Mouse (Mus musculus) liver, postnatal 0 days (tissue): ENCODE results near the gene Ptgis. TPM values are rescaled to one million over a fixed set of nuclear protein-coding genes. Genes with fewer than 3 reads are reported as not detected.

Experiments used
- ATAC-seq: fragments of 200-750 bp; cut with Nextera tagmentation; 2 replicates; pipeline ENCODE4 v1.8.0; 2017; ENCODE audit warnings: mild to moderate bottlenecking, moderate library complexity
- DNase-seq: peaks from one replicate; pipeline ENCODE4 v3.0.0-alpha.2; 2016
- H3K27ac ChIP-seq: fragments of 300-500 bp; sonication (generic); 2 replicates; pipeline ENCODE4 v1.5.1; 2014; ENCODE audit warnings: antibody characterized with exemption, moderate library complexity, mild to moderate bottlenecking, low read depth
- H3K27me3 ChIP-seq: fragments of 300-500 bp; sonication (generic); 2 replicates; pipeline ENCODE4 v1.6.1; 2014; ENCODE audit warnings: low read length, control low read depth, mixed read lengths; ENCODE audit not compliant: insufficient read depth
- H3K36me3 ChIP-seq: fragments of 300-500 bp; sonication (generic); replicated peaks from 2 replicates; pipeline ENCODE4 v1.6.1; 2014; ENCODE audit warnings: mild to moderate bottlenecking, control low read depth, low read length, moderate library complexity, mixed read lengths; ENCODE audit not compliant: insufficient read depth
- H3K4me1 ChIP-seq: fragments of 300-500 bp; sonication (generic); 2 replicates; pipeline ENCODE4 v1.6.1; 2014; ENCODE audit warnings: antibody characterized with exemption, mild to moderate bottlenecking, control low read depth; ENCODE audit not compliant: insufficient read depth
- H3K4me2 ChIP-seq: fragments of 300-500 bp; sonication (generic); 2 replicates; pipeline ENCODE4 v1.6.1; 2014; ENCODE audit warnings: low read depth, mild to moderate bottlenecking, low read length, moderate library complexity, mixed read lengths
- H3K4me3 ChIP-seq: fragments of 300-500 bp; sonication (generic); 2 replicates; pipeline ENCODE4 v1.5.1; 2014; ENCODE audit warnings: low read depth, low read length
- H3K9ac ChIP-seq: fragments of 300-500 bp; sonication (generic); replicated peaks from 2 replicates; pipeline ENCODE4 v1.6.1; 2014; ENCODE audit warnings: mild to moderate bottlenecking, moderate library complexity
- H3K9me3 ChIP-seq: fragments of 300-500 bp; sonication (generic); 2 replicates; pipeline ENCODE4 v1.6.1; 2016; ENCODE audit warnings: mild to moderate bottlenecking, control low read depth, low read length, mixed read lengths
- CTCF ChIP-seq: sonication (generic); IDR thresholded peaks from 2 replicates; pipeline ENCODE4 v1.5.1; 2016; ENCODE audit warnings: antibody characterized with exemption, low read depth
- EP300 ChIP-seq: IDR thresholded peaks from 2 replicates; pipeline ENCODE4 v1.6.1; 2016; ENCODE audit warnings: antibody characterized with exemption, low read depth, mild to moderate bottlenecking
- WGBS: fragments of 180-500 bp; shearing (Covaris S2); extraction: QIAGEN DNeasy Blood & Tissue Kit; methylation state at CpG from one replicate; pipeline ENCODE4 v1.1.7; 2014; ENCODE audit not compliant: insufficient replicate concordance; 5-methylcytosine and 5-hydroxymethylcytosine counted together
- polyA plus RNA-seq: library from polyadenylated mRNA; unstranded; fragments of >200 nt; fragmentation: Nextera tagmentation; extraction: Ambion mirVana; gene quantifications from 2 replicates; pipeline ENCODE4 v1.2.1, GENCODE M21; 2015

Ptgis gene
- polyA plus RNA-seq, 1 experiment from 2014 or later, result 1.8 TPM

DNA sequence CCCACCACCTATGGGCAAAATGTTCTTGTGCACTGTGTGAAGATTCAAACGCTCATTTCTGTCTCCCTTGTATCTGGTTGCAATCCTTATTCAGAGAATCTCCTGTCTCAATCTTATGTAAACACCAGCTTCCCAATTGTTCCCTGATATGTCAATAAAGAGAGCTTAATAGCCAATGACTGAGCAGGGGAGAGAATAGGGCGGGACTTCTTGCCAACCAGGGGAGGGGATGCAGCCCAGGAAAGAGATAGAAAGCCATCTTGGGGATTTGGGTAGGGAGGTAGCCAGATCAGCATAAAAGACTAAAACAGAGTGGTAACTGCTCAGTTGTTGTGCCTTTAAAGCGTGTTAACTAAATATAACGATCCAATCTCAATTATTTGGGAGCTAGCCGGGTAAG lies 19.7 kb downstream of the Ptgis start:
- Histone ChIP-seq H3K27me3 (no peaks in the 10 kb centered on the region), H3K9ac (no peak overlapping the region), H3K9me3 (no peaks in the 10 kb centered on the region), H3K4me1 (no peaks in the 10 kb centered on the region), H3K4me2 (no peak overlapping the region), H3K36me3 (no peaks in the 10 kb centered on the region), H3K27ac (no peak overlapping the region), H3K4me3 (no peak overlapping the region)
- ATAC-seq, result no peak
- no peak for TF ChIP-seq CTCF
- no peak for TF ChIP-seq EP300
- WGBS, result 74% methylated on average over 5 of the region's 5 CpGs
- no peak for DNase-seq

DNA sequence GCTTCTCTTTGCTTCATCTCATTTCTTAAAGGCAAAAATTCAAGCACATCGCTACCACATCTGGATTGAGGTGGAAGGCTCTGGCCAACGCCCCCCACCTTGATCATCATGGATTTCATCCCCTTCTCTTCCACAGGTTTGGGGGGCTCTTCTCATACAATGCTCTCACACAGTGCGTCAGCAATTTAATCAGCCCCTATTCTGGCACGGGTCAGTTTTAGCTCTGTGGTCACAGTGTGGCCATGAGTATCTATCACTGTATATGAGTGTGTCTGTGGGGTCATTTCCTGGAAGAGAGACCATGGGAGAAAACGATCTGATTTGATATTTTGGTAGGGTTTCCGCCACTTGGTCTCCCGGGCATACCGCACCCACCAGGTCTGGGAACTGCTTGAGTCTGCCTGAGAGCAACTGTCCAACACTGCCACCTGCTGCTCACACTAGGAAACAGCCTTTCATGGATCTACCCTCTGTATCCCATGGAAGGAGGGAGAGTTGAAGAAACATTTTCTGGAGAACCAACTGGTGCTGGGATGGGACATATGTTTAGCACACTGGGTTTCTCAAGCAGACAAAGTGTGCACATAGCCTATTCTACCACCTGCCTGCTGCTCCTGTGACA lies 21.1 kb downstream of the Ptgis start:
- Histone ChIP-seq H3K27me3 (no peaks in the 10 kb centered on the region), H3K4me3 (no peak overlapping the region), H3K36me3 (no peaks in the 10 kb centered on the region), H3K4me2 (no peak overlapping the region), H3K9ac (no peak overlapping the region), H3K4me1 (no peaks in the 10 kb centered on the region), H3K27ac (no peak overlapping the region), H3K9me3 (no peaks in the 10 kb centered on the region)
- WGBS, result 35% methylated on average over 8 of the region's 8 CpGs
- no peak for TF ChIP-seq EP300
- peak; percentile 93 for TF ChIP-seq CTCF
- ATAC-seq (peak; percentile 64; the same call in 1 of the 2 replicates), DNase-seq (peak; percentile 81)

DNA sequence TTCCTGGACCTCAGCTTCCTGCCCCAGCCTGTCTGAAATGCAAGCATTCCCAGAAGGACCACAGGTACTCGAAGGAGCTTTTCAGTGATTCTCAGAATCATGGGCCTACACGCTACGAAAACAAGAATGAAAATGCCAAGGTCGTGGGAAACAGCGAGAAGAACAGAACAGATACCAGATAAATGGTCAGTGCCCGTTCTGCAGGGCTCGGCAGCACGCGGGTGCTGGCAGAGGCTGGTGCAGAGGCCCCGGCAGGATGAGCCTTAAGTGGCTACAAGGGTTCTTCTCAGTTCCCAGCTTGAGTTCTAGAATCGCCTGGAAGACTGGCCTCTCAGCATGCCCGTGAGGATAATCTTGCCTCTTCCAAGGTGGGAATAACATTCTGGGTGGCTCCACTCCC lies 26.7 kb downstream of the Ptgis start:
- Histone ChIP-seq H3K27me3 (no peaks in the 10 kb centered on the region), H3K4me3 (no peak overlapping the region), H3K4me1 (no peaks in the 10 kb centered on the region), H3K36me3 (no peaks in the 10 kb centered on the region), H3K9me3 (no peaks in the 10 kb centered on the region), H3K4me2 (no peak overlapping the region), H3K9ac (no peak overlapping the region), H3K27ac (no peak overlapping the region)
- no peak for ATAC-seq
- TF ChIP-seq EP300 (no peak), CTCF (no peak)
- DNase-seq, result no peak
- WGBS, result 82% methylated on average over 12 of the region's 12 CpGs

DNA sequence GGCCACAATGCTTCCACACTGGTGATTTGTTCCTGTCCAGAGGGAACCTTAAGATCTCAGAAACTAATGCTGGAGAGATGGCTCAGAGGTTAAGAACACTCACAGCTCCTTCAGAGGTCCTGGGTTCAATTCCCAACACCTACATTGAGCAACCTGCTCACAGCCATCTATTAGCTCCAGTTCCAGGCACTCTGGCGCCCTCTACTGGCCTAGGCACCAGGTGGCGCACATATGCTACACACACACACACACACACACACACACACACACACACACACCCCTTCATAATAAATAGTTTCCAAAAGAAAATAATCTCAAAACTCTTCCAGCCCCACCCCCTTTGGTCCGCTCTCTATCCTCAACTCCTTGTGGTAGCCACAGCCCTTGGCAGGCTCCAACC lies 27.3 kb downstream of the Ptgis start:
- no peaks in the 10 kb centered on the region for H3K36me3 ChIP-seq
- H3K4me3 ChIP-seq, result no peak overlapping the region
- peak; percentile 34 for DNase-seq
- H3K27ac ChIP-seq, result no peak overlapping the region
- ATAC-seq, result no peak
- H3K27me3 ChIP-seq, result no peaks in the 10 kb centered on the region
- H3K4me1 ChIP-seq, result no peaks in the 10 kb centered on the region
- no peak overlapping the region for H3K9ac ChIP-seq
- H3K4me2 ChIP-seq, result no peak overlapping the region
- TF ChIP-seq EP300 (no peak), CTCF (peak; percentile 53)
- H3K9me3 ChIP-seq, result no peaks in the 10 kb centered on the region
- 73% methylated on average over 3 of the region's 3 CpGs for WGBS

DNA sequence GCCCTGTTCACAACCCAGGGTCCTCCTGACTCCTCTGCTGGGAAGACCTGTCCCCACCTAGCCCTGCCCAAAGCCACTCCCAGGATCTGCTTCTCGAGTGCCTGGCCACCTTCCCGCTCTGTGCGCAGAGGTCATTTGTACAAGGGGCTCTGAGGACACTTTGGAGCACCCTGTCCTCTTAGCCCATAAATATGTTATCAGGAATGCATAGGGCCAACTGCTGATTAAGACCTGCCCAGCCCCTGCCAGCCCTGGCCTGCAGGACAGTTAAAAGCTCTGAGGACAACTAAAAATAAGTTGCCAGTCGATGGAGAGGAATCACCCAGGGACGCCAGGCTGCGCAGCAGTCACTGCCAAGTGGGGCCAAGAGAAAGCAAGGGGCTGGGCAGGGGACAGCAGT lies 27.9 kb downstream of the Ptgis start:
- TF ChIP-seq CTCF (no peak), EP300 (no peak)
- no peak for ATAC-seq
- WGBS, result 85% methylated on average over 6 of the region's 6 CpGs

DNA sequence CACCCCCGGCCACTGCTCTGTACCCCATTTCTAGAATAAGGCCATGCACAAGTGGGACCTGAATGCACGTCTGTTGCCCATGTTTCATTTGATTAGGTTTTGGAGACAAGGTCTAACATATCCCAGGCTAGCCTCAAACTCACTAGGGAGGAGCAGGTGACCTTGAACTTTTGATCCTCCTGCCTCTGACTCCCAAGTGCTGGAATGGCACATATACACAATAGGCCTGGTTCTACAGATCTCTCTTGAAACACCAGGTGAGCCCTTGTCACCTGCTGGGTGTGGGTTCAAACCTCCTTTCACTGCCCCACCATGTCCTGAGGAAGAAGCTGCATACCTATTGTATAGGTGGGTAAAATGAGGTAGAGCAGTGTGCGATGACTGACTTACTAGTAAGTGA lies 28.3 kb downstream of the Ptgis start:
- TF ChIP-seq CTCF, result no peak
- no peak for TF ChIP-seq EP300
- H3K27me3 ChIP-seq, result no peaks in the 10 kb centered on the region
- no peak overlapping the region for H3K27ac ChIP-seq
- H3K4me3 ChIP-seq, result no peak overlapping the region
- H3K9ac ChIP-seq, result no peak overlapping the region
- DNase-seq (no peak), ATAC-seq (no peak)
- WGBS, result 83% methylated on average over 3 of the region's 3 CpGs
- H3K4me2 ChIP-seq, result no peak overlapping the region
- H3K36me3 ChIP-seq, result no peaks in the 10 kb centered on the region
- H3K4me1 ChIP-seq, result no peaks in the 10 kb centered on the region
- no peaks in the 10 kb centered on the region for H3K9me3 ChIP-seq

More for the DNA sequence above, 27.9 kb downstream of the Ptgis start:
- H3K9me3 ChIP-seq, result no peaks in the 10 kb centered on the region
- H3K4me2 ChIP-seq, result no peak overlapping the region
- H3K27me3 ChIP-seq, result no peaks in the 10 kb centered on the region
- DNase-seq, result no peak
- no peak overlapping the region for H3K27ac ChIP-seq
- no peaks in the 10 kb centered on the region for H3K36me3 ChIP-seq
- H3K9ac ChIP-seq, result no peak overlapping the region
- H3K4me3 ChIP-seq, result no peak overlapping the region
- H3K4me1 ChIP-seq, result no peaks in the 10 kb centered on the region
